Mouse (Mus musculus) neural tube, embryonic 12.5 days (tissue): ENCODE results near the gene Mink1. TPM values are rescaled to one million over a fixed set of nuclear protein-coding genes. Genes with fewer than 3 reads are reported as not detected.
"Not testable (repeated sequence)": the region's sequence is repeated elsewhere in the genome, so short reads cannot be mapped to it uniquely, and the experiment has no call there.

Experiments
- ATAC-seq: fragments of 200-750 bp; cut with Nextera tagmentation; 2 replicates; pipeline ENCODE4 v1.8.0; 2017; ENCODE audit warnings: low read depth, mild to moderate bottlenecking, moderate TSS enrichment, moderate library complexity; ENCODE audit not compliant: low FRiP score
- H3K27ac ChIP-seq: fragments of 300-500 bp; sonication (generic); 2 replicates; pipeline ENCODE4 v1.5.1; 2016
- H3K27me3 ChIP-seq: fragments of 300-500 bp; sonication (generic); replicated peaks from 2 replicates; pipeline ENCODE4 v1.6.1; 2016; ENCODE audit warnings: mild to moderate bottlenecking
- H3K36me3 ChIP-seq: fragments of 300-500 bp; sonication (generic); 2 replicates; pipeline ENCODE4 v1.6.1; 2016; ENCODE audit warnings: mild to moderate bottlenecking
- H3K4me1 ChIP-seq: fragments of 300-500 bp; sonication (generic); 2 replicates; pipeline ENCODE4 v1.6.1; 2016
- H3K4me2 ChIP-seq: fragments of 300-500 bp; sonication (generic); replicated peaks from 2 replicates; pipeline ENCODE4 v1.6.1; 2016; ENCODE audit warnings: mild to moderate bottlenecking
- H3K4me3 ChIP-seq: fragments of 300-500 bp; sonication (generic); 2 replicates; pipeline ENCODE4 v1.5.1; 2016
- H3K9ac ChIP-seq: fragments of 300-500 bp; sonication (generic); 2 replicates; pipeline ENCODE4 v1.6.1; 2016; ENCODE audit warnings: mild to moderate bottlenecking
- H3K9me3 ChIP-seq: fragments of 300-500 bp; sonication (generic); 2 replicates; pipeline ENCODE4 v1.6.1; 2016; ENCODE audit warnings: mild to moderate bottlenecking
- WGBS: fragments of 180-500 bp; shearing (Covaris S2); methylation state at CpG from one replicate; pipeline ENCODE4 v1.1.7; 2016; 5-methylcytosine and 5-hydroxymethylcytosine counted together
- polyA plus RNA-seq: library from polyadenylated mRNA; unstranded; fragments of >200 nt; fragmentation: Nextera tagmentation; extraction: Ambion mirVana; gene quantifications from 2 replicates; pipeline ENCODE4 v1.2.1, GENCODE M21; 2016

The Mink1 gene
- polyA plus RNA-seq: 15.8 and 16.6 TPM in 2 replicates

GRCm38 (mm10) chr11:70562287-70562994, at the start of gene Mink1:
Gene Mink1, plus strand, starts transcription at chr11:70562881.
- H3K27ac ChIP-seq: peak within 1 kb of the TSS; percentile 13; the same call in 1 of the 2 replicates
- H3K27me3 ChIP-seq: no peaks in the 10 kb centered on the region
- peak; percentile 89 for ATAC-seq
- WGBS: under 1% methylated on average over 54 of the region's 57 CpGs
- peak within 1 kb of the TSS; percentile 80 for H3K9ac ChIP-seq
- H3K4me1 ChIP-seq: peaks cover 38% of the 10 kb centered on the region
- H3K4me2 ChIP-seq: peak within 1 kb of the TSS; percentile 97
- peak within 1 kb of the TSS; percentile 83 for H3K4me3 ChIP-seq
- no peaks in the 10 kb centered on the region for H3K36me3 ChIP-seq
- no peaks in the 10 kb centered on the region for H3K9me3 ChIP-seq

GRCm38 (mm10) chr11:70513520-70513919, 49.2 kb upstream of the Mink1 start:
- Histone ChIP-seq H3K27me3 (no peaks in the 10 kb centered on the region), H3K36me3 (no peaks in the 10 kb centered on the region), H3K4me1 (peaks cover 7% of the 10 kb centered on the region; the same call in 1 of the 2 replicates), H3K9ac (no peak overlapping the region), H3K27ac (no peak overlapping the region), H3K4me2 (no peak overlapping the region), H3K4me3 (no peak overlapping the region), H3K9me3 (no peaks in the 10 kb centered on the region)
- ATAC-seq: no peak
- 56% methylated on average over 11 of the region's 11 CpGs for WGBS

- Histone ChIP-seq H3K36me3 (no peaks in the 10 kb centered on the region), H3K9me3 (no peaks in the 10 kb centered on the region), H3K4me1 (peaks cover 7% of the 10 kb centered on the region; the same call in 1 of the 2 replicates), H3K9ac (no peak within 1 kb of the TSS), H3K27me3 (peaks cover 1% of the 10 kb centered on the region; the same call in 1 of the 2 replicates), H3K27ac (no peak within 1 kb of the TSS), H3K4me3 (no peak within 1 kb of the TSS), H3K4me2 (no peak within 1 kb of the TSS)
- no peak for ATAC-seq
- WGBS: 87% methylated on average over 7 of the region's 7 CpGs
Observed at GRCm38 (mm10) chr11:70514288-70514687, 48.4 kb upstream of the Mink1 start, which contains the start of gene Vmo1. Gene Vmo1, minus strand, starts transcription at chr11:70514616.

- 38% methylated on average over 2 of the region's 2 CpGs for WGBS
- Histone ChIP-seq H3K27ac (no peak overlapping the region), H3K4me2 (no peak overlapping the region), H3K9ac (no peak overlapping the region), H3K4me1 (peaks cover 10% of the 10 kb centered on the region), H3K4me3 (no peak overlapping the region), H3K27me3 (peaks cover 10% of the 10 kb centered on the region), H3K9me3 (no peaks in the 10 kb centered on the region), H3K36me3 (no peaks in the 10 kb centered on the region)
- no peak for ATAC-seq
Observed at GRCm38 (mm10) chr11:70516352-70516751, 46.3 kb upstream of the Mink1 start.

- H3K9ac ChIP-seq: no peak overlapping the region
- H3K4me3 ChIP-seq: no peak overlapping the region
- H3K27me3 ChIP-seq: peaks cover 10% of the 10 kb centered on the region
- 71% methylated on average over 1 of the region's 1 CpGs for WGBS
- H3K27ac ChIP-seq: no peak overlapping the region
- peaks cover 10% of the 10 kb centered on the region for H3K4me1 ChIP-seq
- H3K9me3 ChIP-seq: no peaks in the 10 kb centered on the region
- no peak overlapping the region for H3K4me2 ChIP-seq
- no peaks in the 10 kb centered on the region for H3K36me3 ChIP-seq
- no peak for ATAC-seq
Observed at GRCm38 (mm10) chr11:70518436-70518835, 44.2 kb upstream of the Mink1 start.

- Histone ChIP-seq H3K36me3 (no peaks in the 10 kb centered on the region), H3K9me3 (no peaks in the 10 kb centered on the region), H3K27me3 (peaks cover 10% of the 10 kb centered on the region), H3K27ac (no peak within 1 kb of the TSS), H3K4me3 (peak within 1 kb of the TSS; percentile 7; the same call in 1 of the 2 replicates), H3K9ac (peak within 1 kb of the TSS; percentile 57), H3K4me1 (peaks cover 10% of the 10 kb centered on the region), H3K4me2 (peak within 1 kb of the TSS; percentile 55)
- no peak for ATAC-seq
- WGBS: 72% methylated on average over 10 of the region's 10 CpGs
Observed at GRCm38 (mm10) chr11:70518923-70519322, 43.8 kb upstream of the Mink1 start, which contains the start of gene Gltpd2. Gene Gltpd2, plus strand, starts transcription at chr11:70519196.

- WGBS: 15% methylated on average over 41 of the region's 41 CpGs
Observed at GRCm38 (mm10) chr11:70520178-70520769, 42.4 kb upstream of the Mink1 start.

GRCm38 (mm10) chr11:70523306-70523989, 39.2 kb upstream of the Mink1 start:
- Histone ChIP-seq H3K4me1 (peaks cover 19% of the 10 kb centered on the region), H3K36me3 (peaks cover 22% of the 10 kb centered on the region)
- not testable (repeated sequence) for H3K27me3 ChIP-seq, H3K4me3 ChIP-seq, ATAC-seq, H3K27ac ChIP-seq, H3K9me3 ChIP-seq, H3K4me2 ChIP-seq, H3K9ac ChIP-seq
- WGBS: 89% methylated on average over 8 of the region's 8 CpGs

More at GRCm38 (mm10) chr11:70520178-70520769, 42.4 kb upstream of the Mink1 start:
- peaks cover 10% of the 10 kb centered on the region for H3K4me1 ChIP-seq
- peaks cover 10% of the 10 kb centered on the region for H3K27me3 ChIP-seq
- H3K4me2 ChIP-seq: peak overlapping the region; percentile 55
- no peaks in the 10 kb centered on the region for H3K9me3 ChIP-seq
- H3K36me3 ChIP-seq: no peaks in the 10 kb centered on the region
- no peak overlapping the region for H3K27ac ChIP-seq
- H3K9ac ChIP-seq: peak overlapping the region; percentile 57
- peak; percentile 52 for ATAC-seq
- H3K4me3 ChIP-seq: peak overlapping the region; percentile 7; the same call in 1 of the 2 replicates

- H3K27ac ChIP-seq: no peak overlapping the region
- H3K4me3 ChIP-seq: peak overlapping the region; percentile 16; the same call in 1 of the 2 replicates
- H3K4me2 ChIP-seq: peak overlapping the region; percentile 77
- no peak overlapping the region for H3K9ac ChIP-seq
- WGBS: 7% methylated on average over 8 of the region's 8 CpGs
- peaks cover 19% of the 10 kb centered on the region for H3K4me1 ChIP-seq
- H3K9me3 ChIP-seq: no peaks in the 10 kb centered on the region
- peaks cover 31% of the 10 kb centered on the region for H3K36me3 ChIP-seq
- H3K27me3 ChIP-seq: peaks cover 3% of the 10 kb centered on the region; the same call in 1 of the 2 replicates
- ATAC-seq: peak; percentile 33
Observed at GRCm38 (mm10) chr11:70524782-70525181, 37.9 kb upstream of the Mink1 start.

GRCm38 (mm10) chr11:70525184-70525678, 37.5 kb upstream of the Mink1 start, which contains the start of gene Psmb6:
Gene Psmb6, plus strand, starts transcription at chr11:70525367.
- ATAC-seq: peak; percentile 88
- no peaks in the 10 kb centered on the region for H3K9me3 ChIP-seq
- WGBS: under 1% methylated on average over 26 of the region's 26 CpGs
- peak within 1 kb of the TSS; percentile 72 for H3K9ac ChIP-seq
- peaks cover 15% of the 10 kb centered on the region for H3K4me1 ChIP-seq
- H3K36me3 ChIP-seq: peaks cover 31% of the 10 kb centered on the region
- peak within 1 kb of the TSS; percentile 72 for H3K4me3 ChIP-seq
- no peaks in the 10 kb centered on the region for H3K27me3 ChIP-seq
- H3K4me2 ChIP-seq: peak within 1 kb of the TSS; percentile 77
- no peak within 1 kb of the TSS for H3K27ac ChIP-seq

GRCm38 (mm10) chr11:70525726-70526125, 37.0 kb upstream of the Mink1 start:
- no peak overlapping the region for H3K27ac ChIP-seq
- H3K36me3 ChIP-seq: peaks cover 31% of the 10 kb centered on the region
- H3K27me3 ChIP-seq: no peaks in the 10 kb centered on the region
- peak overlapping the region; percentile 72 for H3K9ac ChIP-seq
- H3K9me3 ChIP-seq: no peaks in the 10 kb centered on the region
- peak overlapping the region; percentile 77 for H3K4me2 ChIP-seq
- 3% methylated on average over 12 of the region's 12 CpGs for WGBS
- ATAC-seq: no peak
- H3K4me3 ChIP-seq: peak overlapping the region; percentile 72
- H3K4me1 ChIP-seq: peaks cover 10% of the 10 kb centered on the region
